Mouse (Mus musculus) lung, adult 18-20 months (tissue): ENCODE measurements around the gene Evx2.
A peak's percentile ranks its signal among the peaks of the same experiment; 100 is the strongest.

ENCODE experiments used
- DNase-seq, 2 experiments: peaks; one replicate each; pipeline ENCODE4 v3.0.0; 2022; ENCODE audit warnings: mixed read lengths in 2 of 2

The Evx2 gene

DNA sequence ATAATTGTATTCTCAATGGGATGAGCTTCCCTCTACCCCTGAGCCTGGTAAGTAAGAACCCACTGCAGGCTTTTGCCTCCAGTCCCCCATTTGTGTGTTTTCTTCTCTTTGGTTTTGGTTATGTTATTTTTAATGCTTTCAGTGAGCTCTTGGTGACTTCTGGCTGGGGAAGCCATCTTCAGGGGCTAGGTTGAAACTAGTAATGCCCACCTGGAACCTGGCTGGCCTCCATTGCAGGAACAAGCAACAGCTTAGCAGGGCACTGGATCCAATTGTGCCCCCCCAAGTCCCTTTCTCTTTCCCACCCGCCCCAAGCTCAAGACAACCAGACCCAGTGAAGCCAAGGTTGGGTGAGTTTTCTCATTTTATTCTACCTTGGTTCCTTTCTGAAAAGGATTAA is 36.0 kb upstream of the Evx2 start:
- no peak for DNase-seq

DNA sequence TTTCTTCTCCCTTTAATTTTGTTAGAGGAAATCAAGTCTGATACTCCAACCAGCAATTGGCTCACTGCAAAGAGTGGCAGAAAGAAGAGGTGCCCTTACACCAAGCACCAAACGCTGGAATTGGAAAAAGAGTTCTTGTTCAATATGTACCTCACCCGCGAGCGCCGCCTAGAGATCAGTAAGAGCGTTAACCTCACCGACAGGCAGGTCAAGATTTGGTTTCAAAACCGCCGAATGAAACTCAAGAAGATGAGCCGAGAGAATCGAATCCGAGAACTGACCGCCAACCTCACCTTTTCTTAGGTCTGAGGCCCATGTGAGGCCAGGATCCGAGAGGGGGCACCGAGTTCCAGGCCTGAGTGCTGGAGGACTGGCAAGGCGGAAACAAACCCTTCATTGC is 34.7 kb upstream of the Evx2 start:
- no peak for DNase-seq

DNA sequence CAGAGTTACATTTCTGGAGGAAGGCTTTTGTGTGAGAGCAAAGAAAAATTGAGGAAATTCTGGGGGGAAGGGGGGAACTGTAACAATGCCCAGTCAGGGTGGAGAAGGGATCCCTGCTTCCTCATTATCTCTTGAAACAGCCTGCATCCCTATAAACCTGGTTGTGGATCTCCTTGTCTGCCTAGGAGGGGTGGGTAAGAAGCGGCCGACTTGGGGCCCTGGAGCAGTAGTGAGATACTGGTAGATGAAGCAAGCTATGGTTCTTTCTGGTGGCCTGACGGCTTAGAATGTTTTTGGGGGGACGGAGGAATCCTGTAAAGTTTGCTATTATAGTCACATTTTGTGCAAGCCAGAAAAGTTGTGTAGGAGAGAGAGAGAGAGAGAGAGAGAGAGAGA is 34.1 kb upstream of the Evx2 start:
- no peak for DNase-seq

DNA sequence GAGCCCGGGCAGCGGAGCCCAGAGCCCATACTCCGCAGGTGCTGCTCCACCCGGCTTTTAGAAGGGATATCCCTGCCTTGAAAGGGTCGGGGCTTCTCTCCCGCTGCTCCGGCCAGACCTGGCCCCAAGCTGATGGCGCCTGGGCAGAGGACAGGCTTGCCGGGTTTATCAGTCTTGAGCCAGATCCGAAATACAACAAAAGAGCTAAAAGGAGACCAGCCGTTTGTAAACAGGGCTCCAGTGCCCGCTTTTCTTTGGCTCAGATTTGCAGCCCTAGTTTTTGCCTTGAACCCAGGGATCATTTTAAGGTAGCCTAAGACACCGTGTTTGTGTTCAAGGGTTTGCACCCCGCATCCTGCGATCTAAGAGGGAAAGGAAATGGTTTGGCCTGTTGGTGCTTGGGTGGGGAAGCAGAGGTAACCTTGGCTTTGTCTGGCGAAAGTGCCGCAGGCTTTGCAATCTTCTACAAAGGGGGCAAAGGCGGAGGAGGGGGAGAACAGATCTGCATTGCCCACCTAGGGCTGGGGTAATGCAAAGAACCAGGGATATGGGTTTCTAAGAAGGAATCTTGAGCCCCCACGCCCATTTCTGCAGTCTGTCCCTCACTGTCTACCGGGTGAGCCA is 33.6 kb upstream of the Evx2 start:
- no peak for DNase-seq

DNA sequence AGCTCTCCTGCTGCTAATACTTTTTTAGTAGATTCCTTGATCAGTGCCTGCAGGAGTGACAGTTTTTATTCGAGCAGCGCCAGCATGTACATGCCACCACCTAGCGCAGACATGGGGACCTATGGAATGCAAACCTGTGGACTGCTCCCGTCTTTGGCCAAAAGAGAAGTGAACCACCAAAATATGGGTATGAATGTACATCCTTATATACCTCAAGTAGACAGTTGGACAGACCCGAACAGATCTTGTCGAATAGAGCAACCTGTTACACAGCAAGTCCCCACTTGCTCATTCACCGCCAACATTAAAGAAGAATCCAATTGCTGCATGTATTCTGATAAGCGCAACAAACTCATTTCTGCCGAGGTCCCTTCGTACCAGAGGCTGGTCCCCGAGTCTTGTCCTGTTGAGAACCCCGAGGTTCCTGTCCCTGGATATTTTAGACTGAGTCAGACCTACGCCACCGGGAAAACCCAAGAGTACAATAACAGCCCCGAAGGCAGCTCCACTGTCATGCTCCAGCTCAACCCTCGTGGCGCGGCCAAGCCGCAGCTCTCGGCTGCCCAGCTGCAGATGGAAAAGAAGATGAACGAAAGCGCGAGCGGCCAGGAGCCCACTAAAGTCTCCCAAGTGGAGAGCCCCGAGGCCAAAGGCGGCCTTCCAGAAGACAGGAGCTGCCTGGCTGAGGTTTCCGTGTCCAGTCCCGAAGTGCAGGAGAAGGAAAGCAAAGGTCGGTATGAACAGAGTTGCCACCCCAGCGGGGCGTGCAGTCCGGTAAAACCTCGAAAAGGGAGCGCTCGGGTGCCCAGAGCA is 32.8 kb upstream of the Evx2 start:
- DNase-seq = no peak

DNA sequence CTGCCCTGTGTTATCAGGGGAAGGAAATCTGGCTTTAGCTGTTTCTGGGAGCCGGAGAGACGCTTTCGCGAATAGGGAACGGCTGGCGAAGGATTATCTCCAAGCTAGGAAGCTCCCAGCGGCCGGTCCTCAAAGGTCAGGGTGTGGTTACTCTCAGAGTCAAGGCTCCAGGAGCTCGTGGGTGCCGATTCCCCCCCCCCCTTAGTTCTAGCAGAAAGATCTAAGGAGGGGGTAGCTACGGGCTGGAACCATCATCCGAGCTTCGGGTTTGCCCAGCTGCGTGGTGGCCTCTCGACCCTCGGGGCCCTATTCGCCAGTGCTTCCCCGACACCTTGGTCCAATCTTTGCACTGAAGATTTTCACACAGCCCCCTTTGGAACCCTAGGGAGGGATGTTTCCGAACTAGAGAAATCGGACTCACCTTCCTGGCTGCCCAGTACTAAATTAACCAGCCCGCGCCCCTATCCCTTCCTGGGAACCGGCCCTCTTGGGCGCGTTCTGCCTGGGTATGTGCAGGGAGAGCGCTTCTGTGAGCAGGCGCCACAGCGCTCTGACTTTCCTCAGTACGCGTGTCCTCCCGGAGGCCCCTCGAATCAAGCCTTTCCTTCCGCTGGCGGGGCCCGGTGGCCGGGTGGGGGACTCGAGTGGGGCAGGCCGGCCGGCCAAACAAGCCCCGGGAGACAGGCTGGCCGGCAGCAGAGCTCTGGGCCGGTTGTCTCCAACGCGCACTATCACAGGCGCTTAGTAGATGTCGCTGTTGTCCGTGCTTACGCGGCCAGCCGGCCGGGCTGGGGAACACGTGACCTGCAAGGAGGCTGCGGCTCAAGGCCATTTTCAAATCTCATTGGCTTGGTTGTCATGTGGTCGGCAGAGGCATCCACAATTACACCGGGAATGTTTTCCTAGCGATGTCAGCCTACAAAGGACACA is 31.9 kb upstream of the Evx2 start, which contains the start of gene Hoxd10:
TSS of gene Hoxd10 (plus strand) at position 903 of the 930 bp plus-strand sequence.
- DNase-seq = no peak

DNA sequence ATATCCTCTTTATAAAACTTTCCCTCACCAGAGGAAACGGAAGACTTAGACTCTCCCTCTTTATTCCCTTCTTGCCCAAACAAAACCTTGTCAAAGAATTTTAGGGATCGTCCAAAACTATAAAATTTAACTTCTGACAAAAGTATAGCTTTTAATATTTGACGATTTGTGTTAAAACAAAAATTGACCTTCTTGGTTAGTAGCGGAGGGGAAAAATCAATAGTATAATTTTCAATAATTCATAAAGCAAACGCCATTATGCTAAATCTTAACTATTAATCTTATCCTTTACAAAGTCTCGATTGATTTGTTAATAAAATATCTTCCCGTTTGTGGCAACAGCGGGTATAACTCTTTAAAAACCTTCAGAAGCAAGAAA is 31.0 kb upstream of the Evx2 start:
- DNase-seq = no peak

DNA sequence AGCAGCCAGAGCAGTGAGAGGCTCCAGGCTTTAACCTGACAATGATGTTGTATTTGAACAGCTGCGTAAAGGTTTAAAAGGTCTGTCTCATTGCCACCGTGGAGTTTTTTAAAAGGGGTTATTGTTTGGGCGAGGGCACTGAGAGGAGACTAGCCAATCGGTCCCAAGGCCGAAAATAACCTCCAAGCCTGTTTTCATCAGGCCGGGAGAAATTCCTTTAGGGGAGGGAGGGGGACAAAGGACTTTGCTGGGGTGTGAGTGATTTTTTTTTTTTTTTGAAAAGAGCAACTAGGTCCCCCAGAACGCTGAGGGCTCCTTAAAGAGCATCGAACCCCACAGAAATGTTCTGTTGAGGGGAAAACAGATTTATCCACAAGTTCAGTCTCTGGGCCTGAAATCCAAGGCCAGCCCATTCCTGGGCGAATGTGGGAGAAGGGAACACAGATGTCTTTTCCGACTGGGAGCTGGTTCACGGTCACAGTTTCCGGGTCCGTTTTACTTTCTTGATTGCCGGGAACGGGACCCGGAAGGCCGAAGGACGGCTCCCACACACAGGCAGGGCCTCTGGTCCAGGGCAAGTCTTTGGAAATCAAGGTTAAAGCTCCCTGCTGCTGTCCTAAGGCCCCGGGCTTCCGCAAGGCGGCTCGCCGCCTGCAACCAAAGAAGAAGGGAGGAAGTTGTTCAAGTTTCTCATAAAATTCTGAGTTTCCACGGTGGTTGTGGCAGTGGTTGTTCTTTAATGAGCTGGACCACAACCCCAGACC is 30.4 kb upstream of the Evx2 start:
- no peak for DNase-seq

DNA sequence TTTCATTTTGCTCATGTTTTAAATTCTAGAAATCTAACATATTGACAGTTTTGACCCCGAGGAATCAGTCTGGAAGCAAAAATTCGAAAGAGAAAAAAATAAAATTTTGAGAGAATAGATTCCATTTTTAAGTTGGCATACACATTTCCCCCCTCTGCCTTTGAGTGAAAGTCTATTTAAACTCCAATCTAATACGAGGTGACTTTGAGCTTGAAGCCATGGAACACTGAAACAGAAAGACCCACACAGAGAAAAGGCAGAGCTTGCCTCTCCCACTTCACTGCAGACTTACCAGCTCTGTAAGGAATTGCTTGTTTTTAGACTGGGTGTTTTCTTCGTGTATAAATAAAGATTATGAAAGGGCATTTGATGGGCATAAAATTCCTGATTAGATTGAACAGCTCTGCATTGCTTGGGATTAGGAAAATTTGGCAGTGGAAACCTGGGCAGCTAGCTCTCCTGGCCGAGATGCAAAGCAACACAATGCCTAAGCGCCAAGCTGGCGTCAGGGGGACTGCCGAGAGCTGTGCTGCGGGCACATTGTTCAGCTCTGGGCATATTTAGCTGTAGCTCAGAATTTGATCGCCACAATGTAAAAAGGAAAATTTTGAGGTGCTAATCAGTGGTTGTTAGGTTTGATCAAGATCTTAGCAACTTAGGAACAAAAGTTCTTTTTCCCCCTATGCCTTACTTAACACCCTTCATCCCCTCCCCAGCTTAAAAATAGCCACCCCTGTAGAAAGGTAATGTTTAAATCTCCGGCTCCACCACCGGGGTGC is 29.6 kb upstream of the Evx2 start:
- DNase-seq = no peak

DNA sequence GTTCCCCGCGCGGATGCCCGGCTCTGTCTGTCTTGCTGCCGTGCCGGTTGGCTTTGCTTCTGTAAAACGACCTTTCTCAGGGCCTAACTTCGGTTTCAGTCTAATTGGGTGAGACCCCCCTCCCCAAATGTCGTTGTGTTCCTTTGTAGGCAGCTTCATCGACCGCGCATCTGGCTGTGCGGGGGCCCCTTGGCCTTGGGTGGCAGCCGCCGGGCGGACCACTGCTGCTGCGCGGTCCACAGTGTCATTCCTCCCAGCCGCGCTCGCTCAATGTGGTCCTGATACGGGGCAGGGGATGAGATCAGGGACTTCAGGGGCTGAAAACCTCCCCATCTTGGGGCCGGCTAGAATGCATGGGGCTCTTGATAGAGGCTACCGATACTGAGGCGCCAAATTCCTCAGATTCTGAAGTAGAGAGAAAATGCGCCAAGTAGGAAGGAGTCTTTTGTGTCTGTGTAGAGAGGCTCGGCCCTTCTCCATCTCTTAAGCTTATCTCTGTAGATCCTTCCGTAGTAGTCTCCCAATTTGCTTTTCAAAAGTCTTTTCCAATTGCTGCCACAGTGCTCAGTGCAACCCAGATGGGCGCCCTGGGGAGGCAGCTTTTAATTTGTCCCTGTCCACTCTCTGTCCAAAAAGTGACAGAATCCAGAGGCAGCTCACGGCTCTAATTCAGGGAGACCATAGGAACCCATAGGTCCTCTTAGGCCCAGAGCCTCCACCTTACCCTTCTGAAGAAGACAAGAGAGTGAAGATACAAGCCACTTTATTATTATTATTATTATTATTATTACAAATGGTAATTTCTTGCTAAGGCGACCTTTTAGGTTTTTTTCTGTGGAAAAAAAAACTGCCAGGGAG is 28.6 kb upstream of the Evx2 start:
- DNase-seq = no peak

DNA sequence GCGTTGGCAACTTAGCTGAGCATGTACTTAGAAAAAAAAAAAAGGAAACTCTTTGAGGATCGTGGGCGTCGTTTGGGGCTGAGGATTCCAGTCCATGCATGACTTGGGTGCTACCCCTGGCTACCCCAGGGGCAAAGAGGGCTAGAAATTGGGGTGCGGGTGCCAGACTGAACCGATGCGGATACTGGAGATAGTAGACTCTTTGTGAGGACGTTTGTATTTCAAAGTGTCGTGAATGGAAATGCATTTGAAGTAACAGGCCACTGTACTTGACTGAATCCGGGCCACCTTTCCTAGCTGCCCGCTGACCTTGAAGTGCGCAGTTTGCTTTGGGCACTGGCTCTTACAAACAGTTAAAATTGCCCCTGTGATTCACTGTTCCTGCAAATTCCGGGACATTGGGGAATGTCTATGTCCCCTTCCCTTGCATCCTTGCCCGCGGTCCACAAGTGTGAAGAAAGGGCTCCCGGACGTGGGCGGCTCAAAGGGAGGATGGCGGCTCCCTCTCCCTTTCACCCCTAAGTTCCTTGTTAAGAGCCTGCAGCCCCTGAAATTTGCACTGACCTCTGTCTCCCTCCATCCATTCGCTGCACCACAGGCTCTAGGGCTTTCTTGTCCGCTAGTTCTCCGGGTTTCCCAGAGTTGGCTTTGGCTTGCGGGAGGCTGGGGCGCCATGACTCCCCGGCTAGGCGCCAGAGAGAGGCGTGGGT is 27.8 kb upstream of the Evx2 start:
- no peak for DNase-seq

DNA sequence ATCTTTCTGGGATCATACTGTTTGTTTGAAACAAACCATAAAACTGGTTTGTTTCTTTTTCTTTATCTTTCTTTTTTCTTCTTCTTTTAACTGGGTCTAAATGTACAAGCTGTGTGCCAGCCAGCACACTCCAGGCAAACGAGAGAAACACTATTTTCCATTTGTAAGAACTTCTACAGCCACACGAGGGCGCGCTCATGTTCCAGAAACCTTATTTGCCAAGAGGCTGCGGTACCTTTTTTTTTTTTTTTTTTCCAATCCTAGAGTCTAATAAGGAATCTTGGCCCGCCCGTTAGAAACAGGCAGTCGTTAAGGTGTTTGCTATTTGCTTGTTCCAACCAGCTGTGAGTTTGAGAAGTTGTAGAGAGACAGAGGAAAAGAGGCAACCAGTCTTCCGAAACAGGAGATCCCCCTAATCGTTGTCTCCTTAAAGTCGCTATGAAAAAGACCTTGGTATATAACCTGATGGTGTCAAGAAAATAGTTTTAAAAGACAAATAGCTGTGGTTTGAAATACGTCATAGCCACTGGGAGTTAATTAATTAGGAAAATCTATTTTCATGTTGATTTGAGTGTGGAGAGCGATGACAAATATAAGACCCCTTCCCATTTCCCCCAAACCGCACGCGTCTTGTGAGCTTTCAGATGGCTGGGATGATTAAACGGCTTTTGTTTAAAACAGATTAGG is 27.1 kb upstream of the Evx2 start:
- peak; percentile 36 to 47 for DNase-seq

DNA sequence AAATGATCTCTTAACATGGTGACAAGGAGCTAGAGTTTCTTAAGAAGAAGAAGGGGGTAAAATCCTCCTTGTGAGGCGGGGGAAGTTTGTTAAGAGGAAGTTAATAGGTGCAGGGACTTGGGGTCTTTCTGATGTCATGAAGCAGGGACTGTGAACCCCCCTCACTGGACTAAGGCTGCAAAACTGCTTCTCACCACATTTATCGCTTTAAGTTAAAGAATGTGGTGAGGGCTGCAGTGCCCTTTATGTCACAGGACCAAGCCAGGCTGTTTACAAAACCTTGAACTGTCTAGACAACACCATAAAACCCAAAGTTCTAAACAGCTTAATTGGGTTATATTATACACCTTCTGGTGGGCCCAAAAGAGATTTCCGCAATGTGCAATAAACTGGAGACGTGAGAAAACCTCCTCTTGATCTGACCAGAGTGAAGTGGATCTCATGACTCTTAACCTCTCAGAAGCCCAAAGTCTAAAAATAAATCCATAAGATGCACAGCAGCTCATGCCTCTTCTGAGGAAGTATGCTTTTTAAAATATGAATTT is 25.8 kb upstream of the Evx2 start:
- DNase-seq = no peak

DNA sequence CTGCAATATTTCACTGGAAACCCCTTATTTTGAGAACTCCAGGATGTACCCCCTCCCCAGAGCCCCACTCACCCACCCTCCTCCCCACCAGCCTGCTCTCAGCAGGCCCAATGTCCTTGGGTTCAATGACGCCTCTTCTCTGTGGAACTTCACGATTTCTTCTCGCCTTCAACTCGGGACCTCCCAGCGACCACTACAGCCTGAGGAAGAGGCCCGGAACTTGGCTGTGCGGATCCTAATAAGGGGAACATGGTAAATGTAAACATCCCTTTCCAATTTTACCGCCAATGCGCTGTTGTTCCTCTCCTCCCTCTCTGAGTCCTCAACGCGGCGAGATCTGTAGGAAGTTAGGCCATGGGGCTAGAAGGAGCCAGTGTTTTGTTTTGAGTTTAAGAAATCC is 24.7 kb upstream of the Evx2 start:
- DNase-seq = no peak

DNA sequence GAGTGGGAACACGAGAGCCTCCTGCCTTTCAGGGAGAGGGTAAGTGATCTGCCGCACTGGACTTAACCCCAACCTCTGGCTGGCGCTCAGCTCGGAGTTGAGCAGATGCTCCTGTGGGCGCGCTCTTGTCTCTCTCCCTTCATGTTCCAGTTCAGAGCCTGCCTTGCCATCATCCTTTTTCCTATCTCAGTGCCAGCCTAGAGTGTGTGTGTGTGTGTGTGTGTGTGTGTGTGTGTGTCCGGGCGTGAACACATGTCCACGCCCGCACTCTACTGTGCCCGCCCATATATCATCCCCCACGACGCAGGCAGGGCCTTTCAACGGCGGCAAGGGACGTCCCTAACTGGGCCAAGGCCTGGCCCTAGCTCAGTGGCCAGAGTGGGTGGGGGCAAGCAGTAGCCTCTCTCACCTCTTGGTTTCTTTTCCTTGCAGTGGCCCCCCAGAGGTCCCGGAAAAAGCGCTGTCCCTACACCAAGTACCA is 24.2 kb upstream of the Evx2 start:
- DNase-seq = no peak

DNA sequence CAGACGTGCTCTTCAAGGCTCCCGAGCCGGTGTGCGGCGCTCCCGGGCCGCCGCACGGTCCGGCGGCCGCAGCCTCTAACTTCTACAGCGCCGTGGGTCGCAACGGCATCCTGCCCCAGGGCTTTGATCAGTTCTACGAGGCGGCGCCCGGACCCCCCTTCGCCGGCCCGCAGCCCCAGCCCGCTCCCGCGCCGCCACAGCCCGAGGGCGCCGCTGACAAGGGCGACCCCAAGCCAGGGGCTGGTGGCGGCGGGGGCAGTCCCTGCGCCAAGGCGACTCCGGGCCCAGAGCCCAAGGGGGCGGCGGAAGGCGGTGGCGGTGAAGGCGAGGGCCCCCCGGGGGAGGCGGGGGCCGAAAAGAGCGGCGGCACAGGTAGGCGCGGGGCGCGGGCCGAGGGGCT is 23.4 kb upstream of the Evx2 start:
- no peak for DNase-seq

DNA sequence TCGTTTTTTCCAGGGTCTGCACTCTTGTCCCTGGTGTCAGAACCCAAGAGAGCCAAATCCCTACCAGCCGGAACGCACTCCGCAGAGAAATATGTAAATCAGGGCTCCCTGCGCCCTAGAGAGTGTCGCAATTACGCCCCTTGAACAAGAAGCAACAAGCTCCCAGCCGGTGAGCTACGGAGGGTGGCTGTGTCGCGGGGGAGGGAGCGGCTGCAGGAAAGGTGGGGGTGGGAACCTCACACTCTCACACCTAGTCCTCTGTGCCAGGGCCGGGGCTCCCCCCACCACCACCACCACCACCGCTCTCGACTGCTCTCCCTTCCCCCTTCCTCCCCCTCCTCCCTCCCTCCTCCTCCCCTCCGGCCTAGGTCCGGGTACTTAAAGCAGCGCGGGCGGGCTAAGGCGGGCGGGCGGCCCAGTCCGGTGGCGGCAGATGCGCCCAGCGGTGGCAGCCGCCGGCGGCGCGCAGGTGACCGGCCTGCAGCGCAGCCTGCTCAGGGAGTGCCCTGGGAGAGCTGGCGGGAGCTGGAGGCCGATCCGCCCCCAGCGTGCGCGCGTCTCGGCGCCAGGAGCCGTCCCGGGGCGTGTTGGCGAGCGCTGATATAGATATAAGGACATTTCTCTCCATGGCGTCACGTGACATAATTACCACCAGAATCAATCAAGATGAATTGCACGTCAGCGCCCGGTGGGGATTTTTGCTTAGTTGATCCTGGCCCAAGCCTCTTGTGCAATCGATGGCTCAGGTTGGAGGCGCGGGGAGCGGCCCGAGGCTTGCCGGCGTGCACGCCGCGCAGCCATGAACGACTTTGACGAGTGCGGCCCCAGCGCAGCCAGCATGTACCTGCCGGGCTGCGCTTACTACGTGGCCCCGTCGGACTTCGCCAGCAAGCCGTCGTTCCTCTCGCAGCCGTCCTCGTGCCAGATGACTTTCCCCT is 22.5 kb upstream of the Evx2 start:
- no peak for DNase-seq
